Mouse (Mus musculus) ES-CJ7 (cell line): Measurements from ENCODE around the gene Ccdc189.
A peak's percentile ranks its signal among the peaks of the same experiment; 100 is the strongest.

Experiments used
- DNase-seq: peaks from one replicate; pipeline ENCODE4 v3.0.0; 2011; ENCODE audit warnings: low read depth, low spot score

The Ccdc189 gene

GRCm38 (mm10) chr7:127591108-127591507 lies 2.7 kb upstream of the Ccdc189 start:
- DNase-seq: no peak

- no peak for DNase-seq
Observed at GRCm38 (mm10) chr7:127589637-127590036, 1.2 kb upstream of the Ccdc189 start.

- DNase-seq: no peak
Observed at GRCm38 (mm10) chr7:127588901-127589300, 506 bp upstream of the Ccdc189 start.

GRCm38 (mm10) chr7:127587196-127587595 lies 1.2 kb downstream of the Ccdc189 start:
- DNase-seq: no peak

GRCm38 (mm10) chr7:127586149-127586548 lies 2.2 kb downstream of the Ccdc189 start:
- DNase-seq: no peak

- no peak for DNase-seq
Observed at GRCm38 (mm10) chr7:127585031-127585430, 3.4 kb downstream of the Ccdc189 start.

GRCm38 (mm10) chr7:127583260-127583659 lies 5.1 kb downstream of the Ccdc189 start:
- DNase-seq: no peak

- no peak for DNase-seq
Observed at GRCm38 (mm10) chr7:127574115-127574514, 14.3 kb downstream of the Ccdc189 start.

GRCm38 (mm10) chr7:127573503-127574008 lies 14.8 kb downstream of the Ccdc189 start:
- DNase-seq: no peak

GRCm38 (mm10) chr7:127572895-127573471 lies 15.4 kb downstream of the Ccdc189 start, which contains the start of gene Phkg2:
Phkg2 (plus strand) TSS chr7:127573340.
- peak; percentile 99 for DNase-seq

GRCm38 (mm10) chr7:127564381-127565150 lies 23.8 kb downstream of the Ccdc189 start:
- no peak for DNase-seq

- DNase-seq: no peak
Observed at GRCm38 (mm10) chr7:127561340-127561858, 27.0 kb downstream of the Ccdc189 start, which contains the start of gene Tmem265. Tmem265 (plus strand) TSS chr7:127561390.

GRCm38 (mm10) chr7:127560580-127560979 lies 27.8 kb downstream of the Ccdc189 start:
- DNase-seq: peak; percentile 28

GRCm38 (mm10) chr7:127551558-127551957 lies 36.8 kb downstream of the Ccdc189 start:
- no peak for DNase-seq

- DNase-seq: no peak
Observed at GRCm38 (mm10) chr7:127549116-127549835, 39.1 kb downstream of the Ccdc189 start.

GRCm38 (mm10) chr7:127541671-127542070 lies 46.7 kb downstream of the Ccdc189 start:
- DNase-seq: no peak
